Comparison of ENCODE assay signal across 27 mouse cellular contexts in genomic region chr19:40555136-40555535, GRCm38 (mm10). TPM values are rescaled to one million over a fixed set of nuclear protein-coding genes. Genes with fewer than 3 reads are reported as not detected.
DNase-seq lines count a peak whose midpoint lies in the region; ATAC-seq and TF ChIP-seq lines count a peak whose summit lies in the region.
"Had no signal": no experiment of that assay in that cellular context is flagged by ENCODE, and none has a peak within 500 bp of the region (broad histone marks: within the 10 kb centered on the region; RNA-seq: fewer than 3 reads in every experiment).

No protein-coding gene starts in this region.

- H3K9ac ChIP-seq in liver, embryonic 12.5 days = no peak overlapping the region
- no peak overlapping the region for H3K9ac ChIP-seq in liver, embryonic 11.5 days (ENCODE audit: low read depth, low read length)
- H3K9ac ChIP-seq in lung, embryonic 14.5 days = no peak overlapping the region
- no peak overlapping the region for H3K9ac ChIP-seq in stomach, embryonic 15.5 days
- H3K9ac ChIP-seq: embryonic facial prominence, embryonic 12.5 days; embryonic facial prominence, embryonic 15.5 days; forebrain, embryonic 12.5 days; forebrain, embryonic 15.5 days; heart, embryonic 13.5 days; hindbrain, embryonic 15.5 days had no signal

- no peaks in the 10 kb centered on the region for H3K9me3 ChIP-seq in liver, embryonic 12.5 days (replicated peaks)
- H3K9me3 ChIP-seq in liver, embryonic 11.5 days (ENCODE audit: control insufficient read depth, low read length) = no peaks in the 10 kb centered on the region
- no peaks in the 10 kb centered on the region for H3K9me3 ChIP-seq in lung, embryonic 14.5 days (ENCODE audit: low read depth, low read length)
- no peaks in the 10 kb centered on the region for H3K9me3 ChIP-seq in stomach, embryonic 15.5 days
- H3K9me3 ChIP-seq: embryonic facial prominence, embryonic 12.5 days; embryonic facial prominence, embryonic 15.5 days; forebrain, embryonic 12.5 days; forebrain, embryonic 15.5 days; hindbrain, embryonic 15.5 days had no signal

- H3K36me3 ChIP-seq in liver, embryonic 12.5 days = peaks cover 84% of the 10 kb centered on the region
- peaks cover 55% of the 10 kb centered on the region for H3K36me3 ChIP-seq in liver, embryonic 11.5 days (ENCODE audit: control insufficient read depth, insufficient read depth, low read length)
- H3K36me3 ChIP-seq in lung, embryonic 14.5 days (ENCODE audit: insufficient read depth) = peaks cover 71% of the 10 kb centered on the region
- peaks cover 45% of the 10 kb centered on the region for H3K36me3 ChIP-seq in stomach, embryonic 15.5 days

- peaks cover 40% of the 10 kb centered on the region for H3K4me1 ChIP-seq in liver, embryonic 12.5 days
- H3K4me1 ChIP-seq in liver, embryonic 11.5 days (replicated peaks; ENCODE audit: control insufficient read depth, insufficient read depth, low read length) = peaks cover 10% of the 10 kb centered on the region; the same call in 1 of the 2 replicates
- peaks cover 8% of the 10 kb centered on the region; the same call in 1 of the 2 replicates for H3K4me1 ChIP-seq in lung, embryonic 14.5 days (ENCODE audit: insufficient read depth)
- H3K4me1 ChIP-seq in stomach, embryonic 15.5 days = 0 out of 2 replicates have a peak, but pooled peaks cover 3% of the 10 kb centered on the region
- H3K4me1 ChIP-seq: embryonic facial prominence, embryonic 12.5 days; embryonic facial prominence, embryonic 15.5 days; forebrain, embryonic 12.5 days; forebrain, embryonic 15.5 days; heart, embryonic 10.5 days; heart, embryonic 13.5 days; hindbrain, embryonic 15.5 days had no signal

- TF ChIP-seq CTCF in lung, embryonic 14.5 days (IDR thresholded peaks at IDR 0.05; ENCODE audit: low read depth) = no peak

- H3K4me2 ChIP-seq in liver, embryonic 12.5 days = no peak overlapping the region
- H3K4me2 ChIP-seq in liver, embryonic 11.5 days = no peak overlapping the region
- no peak overlapping the region for H3K4me2 ChIP-seq in lung, embryonic 14.5 days
- no peak overlapping the region for H3K4me2 ChIP-seq in stomach, embryonic 15.5 days
- H3K4me2 ChIP-seq: embryonic facial prominence, embryonic 12.5 days; embryonic facial prominence, embryonic 15.5 days; forebrain, embryonic 12.5 days; forebrain, embryonic 15.5 days; heart, embryonic 13.5 days; hindbrain, embryonic 15.5 days had no signal

- DNase-seq in liver, embryonic 11.5 days (ENCODE audit: low spot score) = no peak
- DNase-seq in lung, embryonic 14.5 days = no peak
- no peak for DNase-seq in lung, postnatal 14 days
- peak; percentile 67 for DNase-seq in fat pad, adult 2 months (ENCODE audit: extremely low read depth, low read depth, low spot score)
- DNase-seq in adrenal gland, postnatal 4 days (ENCODE audit: low spot score in 2 of 2) = no peak
- no peak for DNase-seq in testis, postnatal 14 days (ENCODE audit: low spot score)
- DNase-seq: adrenal gland, postnatal 10 days; adrenal gland, postnatal 36 days; B cell, adult 2 months; cerebellum, adult 11 months; cerebellum, adult 9-11 months; gastrocnemius, postnatal 25 days; heart, adult 2 months; heart, postnatal 14 days; heart, postnatal 4 days had no signal

- WGBS in liver, embryonic 12.5 days (ENCODE audit: insufficient replicate concordance) = 93% methylated on average over 8 of the region's 8 CpGs
- 93% methylated on average over 8 of the region's 8 CpGs for WGBS in liver, embryonic 11.5 days
- WGBS in lung, embryonic 14.5 days = 90% methylated on average over 8 of the region's 8 CpGs
- WGBS in stomach, embryonic 15.5 days = 94% methylated on average over 8 of the region's 8 CpGs

- H3K27me3 ChIP-seq in liver, embryonic 12.5 days (replicated peaks) = no peaks in the 10 kb centered on the region
- no peaks in the 10 kb centered on the region for H3K27me3 ChIP-seq in liver, embryonic 11.5 days (replicated peaks; ENCODE audit: control insufficient read depth, insufficient read depth, low read length)
- no peaks in the 10 kb centered on the region for H3K27me3 ChIP-seq in lung, embryonic 14.5 days (ENCODE audit: insufficient read depth, low read length)
- no peaks in the 10 kb centered on the region for H3K27me3 ChIP-seq in stomach, embryonic 15.5 days (replicated peaks)
- H3K27me3 ChIP-seq: CH12.LX; embryonic facial prominence, embryonic 12.5 days; embryonic facial prominence, embryonic 15.5 days; forebrain, embryonic 12.5 days; forebrain, embryonic 15.5 days; heart, embryonic 13.5 days; hindbrain, embryonic 15.5 days; Patski had no signal

- H3K4me3 ChIP-seq in liver, embryonic 12.5 days = no peak overlapping the region
- no peak overlapping the region for H3K4me3 ChIP-seq in liver, embryonic 11.5 days (ENCODE audit: low read depth, low read length)
- H3K4me3 ChIP-seq in lung, embryonic 14.5 days (ENCODE audit: low read depth, low read length) = no peak overlapping the region
- no peak overlapping the region for H3K4me3 ChIP-seq in stomach, embryonic 15.5 days (replicated peaks)
- H3K4me3 ChIP-seq: embryonic facial prominence, embryonic 12.5 days; embryonic facial prominence, embryonic 15.5 days; forebrain, embryonic 12.5 days; forebrain, embryonic 15.5 days; heart, adult 2 months; heart, embryonic 10.5 days; heart, embryonic 13.5 days; hindbrain, embryonic 15.5 days had no signal

- ATAC-seq in liver, embryonic 12.5 days = no peak
- ATAC-seq in liver, embryonic 11.5 days (replicated peaks; ENCODE audit: low FRiP score) = no peak
- no peak for ATAC-seq in lung, embryonic 14.5 days (ENCODE audit: insufficient read depth)
- ATAC-seq in stomach, embryonic 15.5 days (ENCODE audit: insufficient read depth, low FRiP score, low read depth) = no peak
- ATAC-seq: forebrain, embryonic 15.5 days; Patski had no signal

- H3K27ac ChIP-seq in liver, embryonic 12.5 days = 0 out of 2 replicates have a peak overlapping the region, but pooled peaks have one; percentile 83
- no peak overlapping the region for H3K27ac ChIP-seq in liver, embryonic 11.5 days (ENCODE audit: low read depth, low read length)
- H3K27ac ChIP-seq in lung, embryonic 14.5 days (ENCODE audit: low read depth) = peak overlapping the region; percentile 85
- peak overlapping the region; percentile 32; the same call in 1 of the 2 replicates for H3K27ac ChIP-seq in stomach, embryonic 15.5 days
- H3K27ac ChIP-seq: embryonic facial prominence, embryonic 12.5 days; embryonic facial prominence, embryonic 15.5 days; forebrain, embryonic 12.5 days; forebrain, embryonic 15.5 days; heart, adult 2 months; heart, embryonic 10.5 days; heart, embryonic 13.5 days; hindbrain, embryonic 15.5 days had no signal

RNA-seq across cellular contexts. Expression of gene Aldh18a1, which starts 33.1 kb away (rescaled TPM):
- 67.4 and 68.8 TPM in 2 replicates for polyA plus RNA-seq in liver, embryonic 12.5 days (2016; fragmentation: Nextera tagmentation; extraction: Ambion mirVana)
- polyA plus RNA-seq in liver, embryonic 11.5 days (2014; fragmentation: Nextera tagmentation; extraction: Ambion mirVana) = 103 and 114 TPM in 2 replicates
- polyA plus RNA-seq in lung, embryonic 14.5 days (2014; fragmentation: Nextera tagmentation; extraction: Ambion mirVana) = 70.1 TPM in 2 replicates
- polyA plus RNA-seq in stomach, embryonic 15.5 days (2015; fragmentation: Nextera tagmentation; extraction: Ambion mirVana) = 99.9 and 120 TPM in 2 replicates
- 10 to 100 TPM; 27.7 to 38.2 TPM for total RNA-seq in adrenal gland, postnatal 4 days (2021)

RNA-seq across cellular contexts. Expression of gene Sorbs1, which starts 41.6 kb away (rescaled TPM):
- 34.3 and 35.1 TPM in 2 replicates for polyA plus RNA-seq in liver, embryonic 12.5 days (2016; fragmentation: Nextera tagmentation; extraction: Ambion mirVana)
- 41.9 and 45.0 TPM in 2 replicates for polyA plus RNA-seq in liver, embryonic 11.5 days (2014; fragmentation: Nextera tagmentation; extraction: Ambion mirVana)
- polyA plus RNA-seq in lung, embryonic 14.5 days (2014; fragmentation: Nextera tagmentation; extraction: Ambion mirVana) = 46.6 and 50.7 TPM in 2 replicates
- 78.2 and 81.0 TPM in 2 replicates for polyA plus RNA-seq in stomach, embryonic 15.5 days (2015; fragmentation: Nextera tagmentation; extraction: Ambion mirVana)
- total RNA-seq in adrenal gland, postnatal 4 days (2021) = 10 to 100 TPM; 59.6 to 69.4 TPM

RNA-seq across cellular contexts. Expression of gene Tctn3, which starts 56.9 kb away (rescaled TPM):
- 3.6 and 3.9 TPM in 2 replicates for polyA plus RNA-seq in liver, embryonic 12.5 days (2016; fragmentation: Nextera tagmentation; extraction: Ambion mirVana)
- polyA plus RNA-seq in liver, embryonic 11.5 days (2014; fragmentation: Nextera tagmentation; extraction: Ambion mirVana) = 4.9 and 5.0 TPM in 2 replicates
- 10.4 and 11.2 TPM in 2 replicates for polyA plus RNA-seq in lung, embryonic 14.5 days (2014; fragmentation: Nextera tagmentation; extraction: Ambion mirVana)
- polyA plus RNA-seq in stomach, embryonic 15.5 days (2015; fragmentation: Nextera tagmentation; extraction: Ambion mirVana) = 7.7 and 10.5 TPM in 2 replicates
- 1 to 10 TPM; 9.1 to 9.3 TPM for total RNA-seq in adrenal gland, postnatal 4 days (2021)

RNA-seq across cellular contexts. Expression of gene Entpd1, which starts 57.0 kb away (rescaled TPM):
- 2.6 TPM in 2 replicates for polyA plus RNA-seq in liver, embryonic 12.5 days (2016; fragmentation: Nextera tagmentation; extraction: Ambion mirVana)
- polyA plus RNA-seq in liver, embryonic 11.5 days (2014; fragmentation: Nextera tagmentation; extraction: Ambion mirVana) = 3.0 and 3.8 TPM in 2 replicates
- 12.7 and 15.4 TPM in 2 replicates for polyA plus RNA-seq in lung, embryonic 14.5 days (2014; fragmentation: Nextera tagmentation; extraction: Ambion mirVana)
- 10.3 and 10.9 TPM in 2 replicates for polyA plus RNA-seq in stomach, embryonic 15.5 days (2015; fragmentation: Nextera tagmentation; extraction: Ambion mirVana)
- total RNA-seq in adrenal gland, postnatal 4 days (2021) = 10 to 100 TPM; 34.7 to 37.2 TPM
- polyA plus RNA-seq: G1E had no signal
